Mouse (Mus musculus) CH12.LX (cell line): ENCODE results near the gene Tanc2. TPM values are rescaled to one million over a fixed set of nuclear protein-coding genes. Genes with fewer than 3 reads are reported as not detected.

Experiments
- DNase-seq: peaks from one replicate; pipeline ENCODE4 v3.0.0-alpha.2; 2013; ENCODE audit errors: extremely low read depth
- H3K27ac ChIP-seq: 2 replicates; pipeline ENCODE4 v1.5.1; 2012; ENCODE audit warnings: low read depth, mild to moderate bottlenecking, control low read depth, moderate library complexity; ENCODE audit not compliant: insufficient read depth
- H3K27me3 ChIP-seq: replicated peaks from 2 replicates; pipeline ENCODE3; 2012; ENCODE audit warnings: inconsistent platforms
- H3K36me3 ChIP-seq, 2 experiments: replicated peaks in 1 of 2; 2 replicates each; pipeline versions ENCODE3 to v1.6.1; 2012; ENCODE audit warnings: inconsistent platforms in 1 of 2, low read length in 1 of 2, mild to moderate bottlenecking in 1 of 2, mixed read lengths in 1 of 2, moderate library complexity in 1 of 2; ENCODE audit not compliant: control insufficient read depth in 1 of 2, insufficient read depth in 1 of 2
- H3K4me1 ChIP-seq, 2 experiments: 2 replicates each; pipeline ENCODE4 v1.6.1; 2012; ENCODE audit warnings: inconsistent platforms in 1 of 2, moderate library complexity in 1 of 2; ENCODE audit not compliant: insufficient read depth in 2 of 2, control insufficient read depth in 1 of 2
- H3K4me2 ChIP-seq: 2 replicates; pipeline ENCODE4 v1.6.1; 2012; ENCODE audit warnings: low read depth, mild to moderate bottlenecking, control low read depth; ENCODE audit not compliant: poor library complexity, insufficient read depth, severe bottlenecking
- H3K4me3 ChIP-seq, 3 experiments: fragments of 150-350 bp in 1 of 3; sonication (generic) in 1 of 3; replicated peaks in 1 of 3; 2 replicates each; pipeline versions ENCODE3 to v1.5.1; 2011 to 2012; ENCODE audit warnings: low read depth in 2 of 3, low read length in 2 of 3, mild to moderate bottlenecking in 2 of 3, moderate library complexity in 2 of 3, control low read depth in 1 of 3, improper control_type of control experiment in 1 of 3, inconsistent platforms in 1 of 3, mixed read lengths in 1 of 3; ENCODE audit not compliant: poor library complexity in 1 of 3
- H3K79me2 ChIP-seq: replicated peaks from 2 replicates; pipeline ENCODE4 v1.6.1; 2012; ENCODE audit warnings: mild to moderate bottlenecking, moderate library complexity; ENCODE audit not compliant: control insufficient read depth, poor library complexity, insufficient read depth, severe bottlenecking; ENCODE audit errors: extremely low read depth
- H3K9ac ChIP-seq: 2 replicates; pipeline ENCODE4 v1.6.1; 2012; ENCODE audit warnings: low read depth, mild to moderate bottlenecking, control low read depth, moderate library complexity; ENCODE audit not compliant: insufficient read depth
- H3K9me3 ChIP-seq: replicated peaks from 2 replicates; pipeline ENCODE3; 2012; ENCODE audit warnings: low read length, inconsistent platforms, mixed read lengths
- CHD2 ChIP-seq: IDR thresholded peaks from 2 replicates; pipeline ENCODE4 v1.6.1; 2011; ENCODE audit warnings: low read length, improper control_type of control experiment
- CTCF ChIP-seq, 2 experiments: IDR thresholded peaks in 1 of 2; conservative IDR thresholded peaks in 1 of 2; 2 replicates each; pipeline ENCODE4 v1.5.1; 2011 to 2012; ENCODE audit warnings: low read depth in 2 of 2, low read length in 2 of 2, improper control_type of control experiment in 1 of 2, inconsistent platforms in 1 of 2, mild to moderate bottlenecking in 1 of 2, moderate library complexity in 1 of 2
- E2F4 ChIP-seq: IDR thresholded peaks from 2 replicates; pipeline ENCODE4 v1.6.1; 2011; ENCODE audit warnings: low read depth, low read length, improper control_type of control experiment; ENCODE audit not compliant: insufficient replicate concordance
- EP300 ChIP-seq: IDR thresholded peaks from 2 replicates; pipeline ENCODE4 v1.6.1; 2011; ENCODE audit warnings: low read length, improper control_type of control experiment
- IRF4 ChIP-seq: IDR thresholded peaks from 2 replicates; pipeline ENCODE4 v1.6.1; 2014; ENCODE audit warnings: low read depth, mild to moderate bottlenecking, inconsistent platforms, low read length, improper control_type of control experiment
- JUND ChIP-seq: conservative IDR thresholded peaks from 2 replicates; pipeline ENCODE4 v1.6.1; 2011; ENCODE audit warnings: low read depth, low read length, improper control_type of control experiment
- MAX ChIP-seq: IDR thresholded peaks from 2 replicates; pipeline ENCODE4 v1.6.1; 2011; ENCODE audit warnings: low read length, improper control_type of control experiment
- MYC ChIP-seq: IDR thresholded peaks from 2 replicates; pipeline ENCODE4 v1.6.1; 2011; ENCODE audit warnings: low read depth, mild to moderate bottlenecking, improper control_type of control experiment, low read length
- NRF1 ChIP-seq: IDR thresholded peaks from 2 replicates; pipeline ENCODE4 v1.6.1; 2014; ENCODE audit warnings: low read depth, mild to moderate bottlenecking, inconsistent platforms, low read length, improper control_type of control experiment, moderate library complexity
- PAX5 ChIP-seq: IDR thresholded peaks from 2 replicates; pipeline ENCODE4 v1.6.1; 2012; ENCODE audit warnings: low read length, inconsistent platforms, mixed read lengths
- POLR2AphosphoS2 ChIP-seq: IDR thresholded peaks from 2 replicates; pipeline ENCODE4 v1.6.1; 2011; ENCODE audit warnings: low read depth, low read length, improper control_type of control experiment
- RAD21 ChIP-seq: IDR thresholded peaks from 2 replicates; pipeline ENCODE4 v1.6.1; 2011; ENCODE audit warnings: low read depth, mild to moderate bottlenecking, low read length, improper control_type of control experiment, moderate library complexity
- SIN3A ChIP-seq: IDR thresholded peaks from 2 replicates; pipeline ENCODE4 v1.6.1; 2012; ENCODE audit warnings: low read length, improper control_type of control experiment, inconsistent platforms
- SMC3 ChIP-seq: IDR thresholded peaks from 2 replicates; pipeline ENCODE4 v1.6.1; 2011; ENCODE audit warnings: low read depth, low read length, improper control_type of control experiment
- TBP ChIP-seq: conservative IDR thresholded peaks from 2 replicates; pipeline ENCODE4 v1.6.1; 2011; ENCODE audit warnings: low read depth, low read length, improper control_type of control experiment
- TCF12 ChIP-seq: IDR thresholded peaks from 2 replicates; pipeline ENCODE4 v1.6.1; 2014; ENCODE audit warnings: low read depth, mild to moderate bottlenecking, inconsistent platforms, low read length, improper control_type of control experiment
- UBTF ChIP-seq: IDR thresholded peaks from 2 replicates; pipeline ENCODE4 v1.6.1; 2012; ENCODE audit warnings: low read depth, mild to moderate bottlenecking, inconsistent platforms, low read length, improper control_type of control experiment, moderate library complexity
- USF1 ChIP-seq: IDR thresholded peaks from 2 replicates; pipeline ENCODE4 v1.6.1; 2014; ENCODE audit warnings: low read depth, mild to moderate bottlenecking, inconsistent platforms, low read length, improper control_type of control experiment
- USF2 ChIP-seq: conservative IDR thresholded peaks from 2 replicates; pipeline ENCODE4 v1.6.1; 2011; ENCODE audit warnings: low read depth, low read length, improper control_type of control experiment
- ZC3H11A ChIP-seq: IDR thresholded peaks from 2 replicates; pipeline ENCODE4 v1.6.1; 2012; ENCODE audit warnings: low read depth, mild to moderate bottlenecking, inconsistent platforms, low read length, improper control_type of control experiment
- ZKSCAN1 ChIP-seq: IDR thresholded peaks from 2 replicates; pipeline ENCODE4 v1.6.1; 2012; ENCODE audit warnings: low read depth, inconsistent platforms, low read length, improper control_type of control experiment, borderline replicate concordance
- dilution Hi-C: fragments of 300-500 bp; cut with MboI; formaldehyde crosslinking; loops from 2 replicates; pipeline ENCODE4 v1.14.3; 2020; ENCODE audit warnings: low sequenced_read_pairs; ENCODE audit not compliant: extremely low pct_unique_long_range_greater_than_20kb, extremely low pct_ligation_motif_present
- in situ Hi-C: fragments of 300-500 bp; cut with MboI; formaldehyde crosslinking; loops from 3 replicates; pipeline ENCODE4 v1.14.3; 2019; ENCODE audit warnings: low sequenced_read_pairs, low pct_ligation_motif_present, low pct_unique_long_range_greater_than_20kb, mixed read lengths
- polyA plus RNA-seq: library from polyadenylated mRNA; unstranded; fragments of >175 nt; gene quantifications from 2 replicates; pipeline ENCODE4 v1.2.1, GENCODE M21; 2012; ENCODE audit warnings: low read depth; ENCODE audit not compliant: insufficient read length
- total RNA-seq, 2 experiments: library from RNA; depleted of rRNA; stranded (reverse); fragments of 300-350 nt in 1 of 2; fragments of >200 nt in 1 of 2; gene quantifications; 2 replicates each; pipeline ENCODE4 v1.2.3; 2012 to 2014

The Tanc2 gene
- total and polyA plus RNA-seq, 3 experiments, result 2.6 to 10.4 (median 3.2) TPM

- TF ChIP-seq JUND (peak; percentile 39; the same call in 1 of the 2 replicates), RAD21 (peak; percentile 99), USF1 (no peak), SMC3 (peak; percentile 93), ZKSCAN1 (no peak), PAX5 (no peak), TCF12 (peak; percentile 45; the same call in 1 of the 2 replicates), POLR2AphosphoS2 (no peak), MYC (peak; percentile 59; the same call in 1 of the 2 replicates), ZC3H11A (peak; percentile 75), EP300 (no peak), CTCF (conservative IDR thresholded peaks at IDR 0.05 in 1 of 2, IDR thresholded peaks at IDR 0.05 in 1 of 2; ENCODE audit: low read depth in 2 of 2, low read length in 2 of 2) (peak; percentile 93 to 98), SIN3A (0 out of 2 replicates have a peak, but pooled peaks have one; percentile 12), CHD2 (no peak), MAX (no peak), USF2 (no peak), TBP (no peak), E2F4 (no peak), NRF1 (0 out of 2 replicates have a peak, but pooled peaks have one; percentile 19), IRF4 (0 out of 2 replicates have a peak, but pooled peaks have one; percentile 6), UBTF (no peak)
- no peak overlapping the region for H3K9ac ChIP-seq
- H3K9me3 ChIP-seq, result no peaks in the 10 kb centered on the region
- H3K27me3 ChIP-seq, result peaks cover 8% of the 10 kb centered on the region
- in situ Hi-C loops (no loop called here), dilution Hi-C loops (loop anchor here (25.0 kb wide), 1 partner anchor 135 kb away; the partner anchor contains the start of gene Taco1)
- peaks cover 0 to 14% of the 10 kb centered on the region in 2 experiments for H3K36me3 ChIP-seq
- H3K79me2 ChIP-seq, result no peaks in the 10 kb centered on the region
- no peak overlapping the region for H3K27ac ChIP-seq
- DNase-seq, result peak; percentile 77
- H3K4me2 ChIP-seq, result no peak overlapping the region
- no peak overlapping the region for H3K4me3 ChIP-seq
- no peaks in the 10 kb centered on the region for H3K4me1 ChIP-seq
Observed at GRCm38 (mm10) chr11:105927065-105928030, 337.6 kb downstream of the Tanc2 start.
